ENCODE assay signal across 9 mouse cellular contexts in genomic region chr2:68436305-68436704, GRCm38 (mm10). TPM values are rescaled to one million over a fixed set of nuclear protein-coding genes. Genes with fewer than 3 reads are reported as not detected.
DNase-seq lines count a peak whose midpoint lies in the region; ATAC-seq lines count a peak whose summit lies in the region.
"Had no signal": no experiment of that assay in that cellular context is flagged by ENCODE, and none has a peak within 500 bp of the region (broad histone marks: within the 10 kb centered on the region; RNA-seq: fewer than 3 reads in every experiment).

No protein-coding gene starts in this region.

- 0 out of 2 replicates have a peak, but pooled peaks cover 4% of the 10 kb centered on the region for H3K36me3 ChIP-seq in forebrain, embryonic 13.5 days (ENCODE audit: poor library complexity, severe bottlenecking)
- H3K36me3 ChIP-seq in forebrain, embryonic 15.5 days, result no peaks in the 10 kb centered on the region
- no peaks in the 10 kb centered on the region for H3K36me3 ChIP-seq in neural tube, embryonic 12.5 days
- H3K36me3 ChIP-seq in limb, embryonic 15.5 days, result no peaks in the 10 kb centered on the region
- no peaks in the 10 kb centered on the region for H3K36me3 ChIP-seq in stomach, embryonic 15.5 days

- H3K4me1 ChIP-seq in forebrain, embryonic 13.5 days, result peaks cover 42% of the 10 kb centered on the region
- H3K4me1 ChIP-seq in forebrain, embryonic 15.5 days, result peaks cover 28% of the 10 kb centered on the region
- peaks cover 18% of the 10 kb centered on the region for H3K4me1 ChIP-seq in neural tube, embryonic 12.5 days
- H3K4me1 ChIP-seq in limb, embryonic 15.5 days, result peaks cover 17% of the 10 kb centered on the region
- H3K4me1 ChIP-seq in stomach, embryonic 15.5 days, result peaks cover 16% of the 10 kb centered on the region; the same call in 1 of the 2 replicates

- 49% methylated on average over 10 of the region's 10 CpGs for WGBS in forebrain, embryonic 13.5 days
- WGBS in forebrain, embryonic 15.5 days, result 45% methylated on average over 10 of the region's 10 CpGs
- WGBS in neural tube, embryonic 12.5 days, result 43% methylated on average over 10 of the region's 10 CpGs
- 21% methylated on average over 10 of the region's 10 CpGs for WGBS in limb, embryonic 15.5 days
- WGBS in stomach, embryonic 15.5 days, result 38% methylated on average over 10 of the region's 10 CpGs

- no peak overlapping the region for H3K9ac ChIP-seq in forebrain, embryonic 13.5 days
- H3K9ac ChIP-seq in forebrain, embryonic 15.5 days (replicated peaks), result no peak overlapping the region
- no peak overlapping the region for H3K9ac ChIP-seq in neural tube, embryonic 12.5 days
- H3K9ac ChIP-seq in limb, embryonic 15.5 days, result no peak overlapping the region
- H3K9ac ChIP-seq in stomach, embryonic 15.5 days, result no peak overlapping the region

- no peak for ATAC-seq in forebrain, embryonic 13.5 days
- ATAC-seq in forebrain, embryonic 15.5 days (replicated peaks), result no peak
- no peak for ATAC-seq in neural tube, embryonic 12.5 days (ENCODE audit: low FRiP score, low read depth)
- ATAC-seq in limb, embryonic 15.5 days (ENCODE audit: insufficient number of reproducible peaks, low FRiP score, low TSS enrichment, low read depth), result no peak
- ATAC-seq in stomach, embryonic 15.5 days (ENCODE audit: insufficient read depth, low FRiP score, low read depth), result no peak

- no peak overlapping the region for H3K27ac ChIP-seq in forebrain, embryonic 13.5 days
- H3K27ac ChIP-seq in forebrain, embryonic 15.5 days (replicated peaks), result no peak overlapping the region
- no peak overlapping the region for H3K27ac ChIP-seq in neural tube, embryonic 12.5 days
- no peak overlapping the region for H3K27ac ChIP-seq in limb, embryonic 15.5 days
- H3K27ac ChIP-seq in stomach, embryonic 15.5 days, result peak overlapping the region; percentile 11; the same call in 1 of the 2 replicates

- no peaks in the 10 kb centered on the region for H3K27me3 ChIP-seq in forebrain, embryonic 13.5 days
- H3K27me3 ChIP-seq in forebrain, embryonic 15.5 days, result no peaks in the 10 kb centered on the region
- H3K27me3 ChIP-seq in neural tube, embryonic 12.5 days (replicated peaks), result no peaks in the 10 kb centered on the region
- no peaks in the 10 kb centered on the region for H3K27me3 ChIP-seq in limb, embryonic 15.5 days
- no peaks in the 10 kb centered on the region for H3K27me3 ChIP-seq in stomach, embryonic 15.5 days (replicated peaks)

- no peak overlapping the region for H3K4me3 ChIP-seq in forebrain, embryonic 13.5 days
- no peak overlapping the region for H3K4me3 ChIP-seq in forebrain, embryonic 15.5 days
- no peak overlapping the region for H3K4me3 ChIP-seq in neural tube, embryonic 12.5 days
- no peak overlapping the region for H3K4me3 ChIP-seq in limb, embryonic 15.5 days
- no peak overlapping the region for H3K4me3 ChIP-seq in stomach, embryonic 15.5 days (replicated peaks)

- DNase-seq in neural tube, embryonic 10.5 days (ENCODE audit: extremely low spot score, low spot score), result no peak
- DNase-seq in right cerebral cortex, postnatal 36 days (ENCODE audit: low spot score in 2 of 2), result no peak
- no peak for DNase-seq in right cerebral cortex, postnatal 10 days (ENCODE audit: low spot score in 2 of 2)
- DNase-seq: adrenal gland, postnatal 25 days had no signal

- H3K9me3 ChIP-seq in forebrain, embryonic 13.5 days (replicated peaks), result no peaks in the 10 kb centered on the region
- H3K9me3 ChIP-seq in forebrain, embryonic 15.5 days, result no peaks in the 10 kb centered on the region
- H3K9me3 ChIP-seq in neural tube, embryonic 12.5 days, result no peaks in the 10 kb centered on the region
- H3K9me3 ChIP-seq in limb, embryonic 15.5 days, result no peaks in the 10 kb centered on the region
- no peaks in the 10 kb centered on the region for H3K9me3 ChIP-seq in stomach, embryonic 15.5 days

- H3K4me2 ChIP-seq in forebrain, embryonic 13.5 days, result peak overlapping the region; percentile 35
- H3K4me2 ChIP-seq in forebrain, embryonic 15.5 days (replicated peaks), result no peak overlapping the region
- H3K4me2 ChIP-seq in neural tube, embryonic 12.5 days (replicated peaks), result peak overlapping the region; percentile 24
- 0 out of 2 replicates have a peak overlapping the region, but pooled peaks have one; percentile 12 for H3K4me2 ChIP-seq in limb, embryonic 15.5 days
- H3K4me2 ChIP-seq in stomach, embryonic 15.5 days, result peak overlapping the region; percentile 38

RNA-seq across cellular contexts. Expression of gene Stk39, which starts 35.8 kb away (rescaled TPM):
- 27.7 and 28.2 TPM in 2 replicates for polyA plus RNA-seq in forebrain, embryonic 13.5 days (2015; fragmentation: Nextera tagmentation; extraction: Ambion mirVana)
- 21.8 and 22.5 TPM in 2 replicates for polyA plus RNA-seq in forebrain, embryonic 15.5 days (2015; fragmentation: Nextera tagmentation; extraction: Ambion mirVana)
- 44.1 and 46.5 TPM in 2 replicates for polyA plus RNA-seq in neural tube, embryonic 12.5 days (2016; fragmentation: Nextera tagmentation; extraction: Ambion mirVana)
- 12.5 and 14.0 TPM in 2 replicates for polyA plus RNA-seq in limb, embryonic 15.5 days (2015; fragmentation: Nextera tagmentation; extraction: Ambion mirVana)
- polyA plus RNA-seq in stomach, embryonic 15.5 days (2015; fragmentation: Nextera tagmentation; extraction: Ambion mirVana), result 20.3 and 21.7 TPM in 2 replicates
